Mouse (Mus musculus) G1E (cell line): ENCODE measurements around the gene Mpl. TPM values are rescaled to one million over a fixed set of nuclear protein-coding genes. Genes with fewer than 3 reads are reported as not detected.

Experiments used
- ATAC-seq: 2 replicates; pipeline ENCODE4 v1.8.0; 2016; ENCODE audit warnings: mild to moderate bottlenecking; ENCODE audit not compliant: insufficient number of reproducible peaks, poor library complexity, low FRiP score, severe bottlenecking; ENCODE audit errors: extremely low read depth
- DNase-seq: peaks from one replicate; pipeline ENCODE4 v3.0.0; 2012; ENCODE audit warnings: low spot score
- H3K27me3 ChIP-seq: 2 replicates; pipeline ENCODE4 v1.6.1; 2012; ENCODE audit warnings: mild to moderate bottlenecking, low read length, inconsistent platforms; ENCODE audit not compliant: insufficient read depth
- H3K36me3 ChIP-seq: replicated peaks from 2 replicates; pipeline ENCODE3; 2012; ENCODE audit warnings: mild to moderate bottlenecking, inconsistent platforms
- H3K4me1 ChIP-seq: 2 replicates; pipeline ENCODE4 v1.6.1; 2012; ENCODE audit warnings: low read depth, low read length, inconsistent platforms, mixed read lengths; ENCODE audit not compliant: insufficient read depth
- H3K4me3 ChIP-seq: 2 replicates; pipeline ENCODE4 v1.5.1; 2012; ENCODE audit warnings: low read depth, mild to moderate bottlenecking, inconsistent platforms, low read length, moderate library complexity, mixed read lengths
- H3K9me3 ChIP-seq: replicated peaks from 2 replicates; pipeline ENCODE4 v1.6.1; 2012; ENCODE audit warnings: inconsistent platforms
- CTCF ChIP-seq: IDR thresholded peaks from 2 replicates; pipeline ENCODE4 v1.5.1; 2012; ENCODE audit warnings: low read depth, low read length, inconsistent platforms, mixed read lengths
- GATA1 ChIP-seq: IDR thresholded peaks from 2 replicates; pipeline ENCODE4 v1.6.1; 2012; ENCODE audit warnings: borderline replicate concordance, low read length, inconsistent platforms, mixed read lengths
- GATA2 ChIP-seq: IDR thresholded peaks from 2 replicates; pipeline ENCODE4 v1.6.1; 2012; ENCODE audit warnings: low read depth, low read length, inconsistent platforms, borderline replicate concordance
- POLR2AphosphoS5 ChIP-seq: IDR thresholded peaks from 2 replicates; pipeline ENCODE4 v1.6.1; 2012; ENCODE audit warnings: low read depth, low read length, inconsistent platforms; ENCODE audit not compliant: insufficient replicate concordance
- TAL1 ChIP-seq: conservative IDR thresholded peaks from 2 replicates; pipeline ENCODE4 v1.6.1; 2012; ENCODE audit warnings: low read depth, low read length, inconsistent platforms, mixed read lengths
- polyA plus RNA-seq: library from polyadenylated mRNA; stranded (reverse); fragments of >175 nt; gene quantifications from 2 replicates; pipeline ENCODE4 v1.2.3, GENCODE M21; 2012
- total RNA-seq, 2 experiments: library from RNA; stranded (forward) in 1 of 2; stranded (reverse) in 1 of 2; fragments of 200-1000 nt in 1 of 2; fragments of >200 nt in 1 of 2; fragmentation: Nextera tagmentation in 1 of 2; gene quantifications; 2 replicates each; pipeline ENCODE4 v1.2.3; 2014 to 2017

The Mpl gene
- total RNA-seq (2014; fragmentation: Nextera tagmentation) (not detected in 2 replicates), total RNA-seq (2017) (0.06 and 1.0 TPM in 2 replicates), polyA plus RNA-seq (0.03 and 0.05 TPM in 2 replicates)

DNA sequence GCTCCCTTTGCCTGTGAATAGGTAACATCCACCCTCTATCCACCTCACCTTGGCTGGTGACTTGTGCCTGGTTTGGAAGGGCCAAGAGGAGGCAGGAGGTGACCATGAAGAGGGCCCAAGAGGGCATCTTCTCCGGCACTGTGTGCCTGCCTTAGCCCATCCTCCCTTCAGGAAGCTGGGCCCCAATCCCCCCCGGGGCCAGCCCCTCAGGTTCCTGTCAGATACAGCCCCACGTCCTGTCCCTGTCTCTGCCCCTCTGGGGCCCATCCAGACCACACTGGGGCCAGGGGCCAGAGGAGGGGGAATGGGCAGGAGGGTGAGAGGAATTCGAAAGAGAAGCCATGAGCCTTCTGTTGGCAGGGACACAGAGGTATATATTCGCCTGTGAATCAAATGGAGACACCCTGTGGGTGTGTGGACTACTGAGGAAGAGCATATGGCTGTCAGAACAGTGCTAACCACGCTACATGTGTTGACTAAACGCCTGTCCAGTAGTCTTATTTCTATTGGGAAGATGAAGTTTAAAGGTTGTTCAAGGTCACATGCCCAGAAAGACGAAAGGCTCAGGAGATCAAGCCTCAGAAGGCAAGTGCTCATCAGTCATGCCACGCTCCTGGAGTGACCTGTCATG, at the start of gene Mpl:
Gene Mpl (minus strand): TSS at position 169 of the 631 bp plus-strand sequence.
- Histone ChIP-seq H3K9me3 (no peaks in the 10 kb centered on the region), H3K4me1 (no peaks in the 10 kb centered on the region), H3K27me3 (peaks cover 42% of the 10 kb centered on the region), H3K36me3 (no peaks in the 10 kb centered on the region), H3K4me3 (no peak within 1 kb of the TSS)
- no peak for DNase-seq
- TF ChIP-seq TAL1 (no peak), POLR2AphosphoS5 (no peak), GATA1 (no peak), CTCF (no peak), GATA2 (no peak)
- ATAC-seq, result no peak

DNA sequence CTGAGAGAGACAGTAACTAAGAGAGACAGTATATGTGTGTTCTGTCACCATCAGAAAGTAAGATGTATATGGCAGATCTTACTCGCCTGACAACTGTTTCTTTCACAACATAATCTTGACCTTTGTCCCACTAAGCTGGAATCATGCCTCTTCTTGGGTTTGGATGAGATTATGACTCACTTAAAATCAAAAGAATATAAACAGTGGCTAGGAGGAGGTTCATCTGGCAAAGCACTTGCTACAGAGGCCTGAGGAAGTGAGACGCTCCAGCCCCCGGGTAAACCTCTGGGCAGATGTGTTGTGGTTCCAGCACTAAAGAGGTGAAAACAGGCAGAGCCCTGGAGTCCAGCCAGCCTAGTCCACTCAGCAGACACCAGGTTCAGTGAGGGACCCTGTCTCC, 48.2 kb upstream of the Mpl start:
- DNase-seq (no peak), ATAC-seq (no peak)
- no peaks in the 10 kb centered on the region for H3K36me3 ChIP-seq

DNA sequence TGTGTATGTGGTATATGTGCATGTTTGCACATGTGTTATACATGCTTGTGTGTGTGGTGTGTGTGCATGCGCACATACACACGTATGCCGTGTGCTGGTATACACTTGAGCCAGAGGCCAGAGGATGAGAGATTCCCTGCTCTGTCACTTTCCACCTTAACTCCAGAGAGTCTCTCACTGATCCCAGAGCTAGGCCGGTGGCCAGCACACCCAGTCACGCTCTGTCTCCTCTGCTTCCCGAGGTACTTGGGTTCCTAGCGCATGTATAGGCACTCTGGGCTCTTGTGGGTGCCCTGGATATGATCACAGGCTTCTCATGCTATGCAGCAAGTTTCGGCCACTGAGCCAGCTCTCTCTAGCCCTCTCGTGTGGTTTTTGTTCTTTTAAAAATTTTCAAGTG, 43.5 kb upstream of the Mpl start:
- H3K36me3 ChIP-seq, result no peaks in the 10 kb centered on the region
- DNase-seq, result no peak
- TF ChIP-seq GATA2, result no peak
- no peak for TF ChIP-seq TAL1
- TF ChIP-seq CTCF, result no peak
- TF ChIP-seq GATA1, result no peak
- no peak for TF ChIP-seq POLR2AphosphoS5
- H3K4me3 ChIP-seq, result no peak overlapping the region
- ATAC-seq, result no peak
- no peaks in the 10 kb centered on the region for H3K4me1 ChIP-seq
- H3K9me3 ChIP-seq, result no peaks in the 10 kb centered on the region
- H3K27me3 ChIP-seq, result peaks cover 13% of the 10 kb centered on the region

More for the DNA sequence above, 48.2 kb upstream of the Mpl start:
- no peak overlapping the region for H3K4me3 ChIP-seq
- TF ChIP-seq CTCF (no peak), GATA2 (no peak), POLR2AphosphoS5 (no peak), GATA1 (no peak), TAL1 (no peak)
- no peaks in the 10 kb centered on the region for H3K9me3 ChIP-seq
- H3K4me1 ChIP-seq, result no peaks in the 10 kb centered on the region
- peaks cover 10% of the 10 kb centered on the region for H3K27me3 ChIP-seq

DNA sequence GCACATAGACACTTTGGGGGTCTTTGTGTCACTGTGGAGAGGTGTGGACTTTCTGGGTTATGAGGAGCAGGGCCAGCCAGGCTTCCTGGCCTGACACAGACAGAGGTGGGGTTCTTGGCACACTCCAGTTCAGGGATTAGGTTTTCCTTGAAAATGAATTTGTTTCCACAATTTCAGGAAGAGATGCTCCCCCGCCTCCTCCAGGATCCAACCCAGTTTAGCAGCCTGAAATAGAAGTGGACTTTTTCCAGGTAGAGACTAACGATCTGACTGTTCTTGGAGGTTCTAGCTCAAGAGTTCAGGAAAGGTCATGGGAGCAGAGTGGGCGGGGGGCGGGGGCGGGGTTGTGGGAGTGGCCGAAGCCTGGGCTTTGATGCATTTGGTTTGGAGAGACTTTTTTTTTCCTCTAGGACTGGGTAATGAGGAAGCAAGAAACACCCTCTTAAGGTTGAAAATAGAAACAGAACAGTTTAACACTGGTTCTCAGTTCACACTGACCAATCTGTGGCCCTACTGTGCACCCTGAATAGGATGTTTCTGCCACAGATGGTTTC, 42.9 kb upstream of the Mpl start:
- H3K36me3 ChIP-seq, result no peaks in the 10 kb centered on the region
- DNase-seq, result no peak
- H3K4me1 ChIP-seq, result no peaks in the 10 kb centered on the region
- no peaks in the 10 kb centered on the region for H3K9me3 ChIP-seq
- no peak for ATAC-seq
- peaks cover 13% of the 10 kb centered on the region for H3K27me3 ChIP-seq
- TF ChIP-seq TAL1 (no peak), POLR2AphosphoS5 (no peak)
- H3K4me3 ChIP-seq, result no peak overlapping the region

DNA sequence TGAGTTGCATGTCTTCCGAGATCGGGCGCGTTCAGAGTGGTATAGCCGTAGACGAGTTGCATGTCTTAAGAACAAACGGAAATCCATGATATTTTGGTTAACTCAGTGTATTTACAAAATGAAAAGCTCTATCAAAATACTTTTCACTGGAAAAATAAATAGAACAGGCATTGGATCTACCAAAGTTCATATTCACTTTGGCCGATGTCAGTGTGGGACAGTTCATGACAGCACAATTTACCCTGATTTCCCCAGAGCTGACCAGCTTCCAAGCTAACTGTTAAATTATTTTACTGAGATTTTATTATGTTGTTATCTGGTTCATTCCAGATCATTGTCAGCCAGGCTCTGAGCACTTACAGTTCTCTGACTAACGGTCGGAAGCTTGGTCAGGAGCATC, 33.1 kb upstream of the Mpl start:
- no peaks in the 10 kb centered on the region for H3K4me1 ChIP-seq
- no peaks in the 10 kb centered on the region for H3K9me3 ChIP-seq
- no peak overlapping the region for H3K4me3 ChIP-seq
- TF ChIP-seq CTCF (no peak), GATA1 (no peak), POLR2AphosphoS5 (no peak), TAL1 (no peak), GATA2 (no peak)
- H3K27me3 ChIP-seq, result peaks cover 17% of the 10 kb centered on the region; the same call in 1 of the 2 replicates
- ATAC-seq (no peak), DNase-seq (no peak)
- no peaks in the 10 kb centered on the region for H3K36me3 ChIP-seq

DNA sequence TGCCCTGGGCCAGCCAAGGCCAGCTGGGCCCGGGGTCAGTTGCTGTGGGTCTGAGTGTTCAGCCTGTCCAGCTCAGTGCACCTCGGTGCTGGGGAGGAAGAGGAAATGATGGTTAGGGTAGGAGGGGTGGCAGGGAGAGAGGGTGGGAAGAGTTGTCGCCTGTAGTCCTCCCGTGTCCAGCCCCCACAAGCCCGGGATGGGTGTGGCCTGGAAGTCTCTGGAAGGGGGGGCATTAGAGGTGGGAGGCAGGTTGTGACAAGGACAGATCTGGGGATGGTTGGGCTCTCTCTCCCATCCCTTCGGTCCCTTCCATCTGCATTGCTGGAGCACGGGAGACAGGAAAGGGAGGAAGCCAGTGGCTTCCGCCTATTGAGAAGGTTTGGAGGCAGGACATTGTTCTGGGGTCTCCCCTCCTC, 32.4 kb upstream of the Mpl start, which contains the start of gene Tie1:
Gene Tie1 (minus strand): TSS at position 345 of the 416 bp plus-strand sequence.
- no peaks in the 10 kb centered on the region for H3K9me3 ChIP-seq
- no peak within 1 kb of the TSS for H3K4me3 ChIP-seq
- TF ChIP-seq GATA1, result no peak
- no peak for TF ChIP-seq TAL1
- no peak for TF ChIP-seq CTCF
- TF ChIP-seq POLR2AphosphoS5, result no peak
- TF ChIP-seq GATA2, result no peak
- ATAC-seq (no peak), DNase-seq (no peak)
- no peaks in the 10 kb centered on the region for H3K36me3 ChIP-seq
- no peaks in the 10 kb centered on the region for H3K4me1 ChIP-seq
- peaks cover 17% of the 10 kb centered on the region; the same call in 1 of the 2 replicates for H3K27me3 ChIP-seq
